Mouse (Mus musculus): ENCODE data around the gene Txnip.

DNA sequence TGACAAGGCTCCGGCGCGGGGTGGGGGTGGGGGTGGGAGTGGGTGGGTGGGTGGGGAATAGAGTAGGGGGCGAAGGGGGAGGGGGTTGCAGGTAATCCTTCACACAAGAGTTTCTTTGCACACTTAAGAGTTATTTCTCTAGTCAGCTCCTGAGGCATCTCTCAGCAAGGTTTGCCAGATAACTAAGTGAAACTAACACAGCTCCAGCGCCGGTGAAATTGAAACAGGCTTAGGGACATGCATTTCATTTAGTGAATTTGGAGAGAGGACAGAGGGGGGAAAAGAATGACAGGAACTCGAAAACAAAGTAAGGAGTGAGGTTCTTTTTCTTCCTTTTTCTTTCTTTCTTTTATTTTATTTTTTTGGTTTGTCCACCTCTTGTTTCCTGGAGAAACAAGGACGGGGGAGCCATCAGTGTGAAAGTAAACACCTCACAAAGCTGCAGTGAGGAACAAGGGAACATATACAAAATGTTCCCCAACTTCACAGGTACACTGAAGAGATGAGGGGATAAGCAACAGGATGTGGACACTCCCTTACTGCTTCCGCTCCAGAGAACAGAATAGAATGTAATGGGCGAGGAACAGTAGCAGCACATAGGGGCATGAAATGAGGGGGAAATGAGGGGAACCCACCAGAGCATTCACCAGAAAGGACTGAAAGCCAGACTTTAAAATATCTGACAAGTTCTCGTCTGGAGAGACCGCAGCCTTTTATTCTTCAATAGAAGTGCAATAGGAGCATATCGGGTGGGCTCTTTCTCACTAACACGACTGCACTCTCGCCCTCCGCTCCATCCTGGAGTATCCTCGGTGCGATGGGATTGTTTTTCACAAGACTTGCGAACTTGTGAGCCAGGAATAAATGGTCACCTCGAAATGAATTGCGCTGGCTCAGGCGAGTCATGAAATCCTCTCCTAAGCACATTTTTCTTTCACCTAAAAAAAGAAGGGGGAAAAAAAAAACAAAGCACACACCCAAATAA lies 814 bp upstream of the Txnip start:
- no peak for TF ChIP-seq POLR2A (IDR thresholded peaks at IDR 0.05; ENCODE audit: borderline replicate concordance, extremely low read depth, insufficient read depth, insufficient read length, poor library complexity, severe bottlenecking)
- no peak for TF ChIP-seq CTCF (IDR thresholded peaks at IDR 0.05; ENCODE audit: borderline replicate concordance, extremely low read depth, insufficient read depth, insufficient read length)
